Mouse (Mus musculus) small intestine, adult 2 months (tissue): ENCODE data around the gene Sdccag8.

ENCODE experiments used
- CTCF ChIP-seq: fragments of 200-500 bp; IDR thresholded peaks from 2 replicates; pipeline ENCODE4 v1.5.1; 2012; ENCODE audit warnings: low read depth, mild to moderate bottlenecking, control low read depth, inconsistent platforms, low read length, moderate library complexity, mixed read lengths; ENCODE audit not compliant: insufficient replicate concordance, insufficient read length; ENCODE audit errors: extremely low read depth
- POLR2A ChIP-seq: fragments of 200-500 bp; IDR thresholded peaks from 2 replicates; pipeline ENCODE4 v1.6.1; 2012; ENCODE audit warnings: low read depth, mild to moderate bottlenecking, control low read depth, inconsistent platforms, low read length, moderate library complexity

DNA sequence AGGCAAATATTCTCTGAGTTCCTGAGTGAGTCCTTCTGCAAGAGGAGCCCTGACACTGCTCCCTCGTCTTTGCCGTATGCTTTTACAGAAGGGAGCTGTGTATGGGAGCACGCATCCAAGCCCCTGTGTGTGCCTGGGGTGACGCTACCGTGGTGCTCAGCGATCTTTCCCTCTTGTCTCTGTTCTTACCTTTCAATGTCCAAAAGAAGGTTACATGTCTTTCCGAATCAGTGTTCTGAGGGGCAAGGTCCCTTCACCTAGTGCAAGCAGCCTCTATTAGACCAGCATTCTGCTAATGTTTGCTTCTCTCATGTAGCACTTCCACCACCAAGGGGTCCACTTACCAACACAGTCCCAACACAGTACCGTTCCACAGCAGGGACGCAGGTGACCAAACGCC lies 117.1 kb downstream of the Sdccag8 start:
- no peak for TF ChIP-seq POLR2A
- TF ChIP-seq CTCF, result no peak
